Mouse (Mus musculus): Measurements from ENCODE around the gene 1700001O22Rik. TPM values are rescaled to one million over a fixed set of nuclear protein-coding genes. Genes with fewer than 3 reads are reported as not detected.
A peak's percentile ranks its signal among the peaks of the same experiment; 100 is the strongest.

The 1700001O22Rik gene
- polyA plus RNA-seq, 1 experiment from 2014 or later = 3.8 TPM

DNA sequence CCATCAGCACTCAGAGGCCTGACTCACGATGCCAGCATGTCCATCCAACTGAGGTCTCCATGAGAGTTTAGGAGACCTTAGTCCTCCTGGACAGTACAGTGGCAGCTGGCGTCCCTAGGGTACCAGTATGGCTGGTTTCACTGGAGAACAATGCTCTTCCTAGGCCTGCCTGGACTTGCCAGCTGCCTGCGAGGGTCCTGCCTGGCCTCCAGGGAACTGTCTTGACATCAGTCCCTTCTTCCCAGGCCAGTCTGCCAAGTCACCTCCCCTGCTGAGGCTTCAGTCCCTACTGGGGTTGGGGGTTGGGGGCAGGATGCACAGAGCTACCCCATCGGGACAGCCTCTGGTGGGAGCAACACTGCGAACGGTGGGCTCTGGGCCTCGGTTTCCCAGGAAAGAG is 11.4 kb downstream of the 1700001O22Rik start:
- H3K4me1 ChIP-seq = peaks cover 36% of the 10 kb centered on the region
- no peaks in the 10 kb centered on the region for H3K9me3 ChIP-seq (replicated peaks)
- H3K9ac ChIP-seq = 0 out of 2 replicates have a peak overlapping the region, but pooled peaks have one; percentile 38
- no peak for ATAC-seq
- no peaks in the 10 kb centered on the region for H3K36me3 ChIP-seq (ENCODE audit: poor library complexity, severe bottlenecking)
- no peak overlapping the region for H3K4me3 ChIP-seq
- no peak overlapping the region for H3K27ac ChIP-seq
- H3K27me3 ChIP-seq = no peaks in the 10 kb centered on the region
- 90% methylated on average over 7 of the region's 7 CpGs for WGBS
- H3K4me2 ChIP-seq = no peak overlapping the region

- Histone ChIP-seq H3K4me2 (0 out of 2 replicates have a peak overlapping the region, but pooled peaks have one; percentile 10), H3K27me3 (no peaks in the 10 kb centered on the region), H3K9me3 (replicated peaks) (no peaks in the 10 kb centered on the region), H3K36me3 (ENCODE audit: poor library complexity, severe bottlenecking) (no peaks in the 10 kb centered on the region), H3K4me1 (peaks cover 42% of the 10 kb centered on the region), H3K27ac (peak overlapping the region; percentile 76), H3K4me3 (no peak overlapping the region), H3K9ac (peak overlapping the region; percentile 43)
- ATAC-seq = no peak
- WGBS = 66% methylated on average over 4 of the region's 4 CpGs
Measured at GRCm38 (mm10) chr2:30787466-30787865, 16.0 kb downstream of the 1700001O22Rik start.

- ATAC-seq = peak; percentile 30
- no peaks in the 10 kb centered on the region for H3K27me3 ChIP-seq
- H3K36me3 ChIP-seq (ENCODE audit: poor library complexity, severe bottlenecking) = no peaks in the 10 kb centered on the region
- H3K4me3 ChIP-seq = peak overlapping the region; percentile 14
- H3K9me3 ChIP-seq (replicated peaks) = no peaks in the 10 kb centered on the region
- H3K27ac ChIP-seq = peak overlapping the region; percentile 45
- H3K9ac ChIP-seq = peak overlapping the region; percentile 52
- peak overlapping the region; percentile 50 for H3K4me2 ChIP-seq
- peaks cover 42% of the 10 kb centered on the region for H3K4me1 ChIP-seq
- 14% methylated on average over 40 of the region's 40 CpGs for WGBS
Measured at GRCm38 (mm10) chr2:30784078-30784994, 19.1 kb downstream of the 1700001O22Rik start.

GRCm38 (mm10) chr2:30783346-30783745 is 20.1 kb downstream of the 1700001O22Rik start:
- 1% methylated on average over 13 of the region's 13 CpGs for WGBS
- Histone ChIP-seq H3K9ac (peak overlapping the region; percentile 53; the same call in 1 of the 2 replicates), H3K27me3 (no peaks in the 10 kb centered on the region), H3K4me1 (peaks cover 42% of the 10 kb centered on the region), H3K27ac (peak overlapping the region; percentile 45; the same call in 1 of the 2 replicates), H3K36me3 (ENCODE audit: poor library complexity, severe bottlenecking) (no peaks in the 10 kb centered on the region), H3K4me3 (peak overlapping the region; percentile 17; the same call in 1 of the 2 replicates), H3K9me3 (replicated peaks) (no peaks in the 10 kb centered on the region), H3K4me2 (peak overlapping the region; percentile 50)
- peak; percentile 79 for ATAC-seq

DNA sequence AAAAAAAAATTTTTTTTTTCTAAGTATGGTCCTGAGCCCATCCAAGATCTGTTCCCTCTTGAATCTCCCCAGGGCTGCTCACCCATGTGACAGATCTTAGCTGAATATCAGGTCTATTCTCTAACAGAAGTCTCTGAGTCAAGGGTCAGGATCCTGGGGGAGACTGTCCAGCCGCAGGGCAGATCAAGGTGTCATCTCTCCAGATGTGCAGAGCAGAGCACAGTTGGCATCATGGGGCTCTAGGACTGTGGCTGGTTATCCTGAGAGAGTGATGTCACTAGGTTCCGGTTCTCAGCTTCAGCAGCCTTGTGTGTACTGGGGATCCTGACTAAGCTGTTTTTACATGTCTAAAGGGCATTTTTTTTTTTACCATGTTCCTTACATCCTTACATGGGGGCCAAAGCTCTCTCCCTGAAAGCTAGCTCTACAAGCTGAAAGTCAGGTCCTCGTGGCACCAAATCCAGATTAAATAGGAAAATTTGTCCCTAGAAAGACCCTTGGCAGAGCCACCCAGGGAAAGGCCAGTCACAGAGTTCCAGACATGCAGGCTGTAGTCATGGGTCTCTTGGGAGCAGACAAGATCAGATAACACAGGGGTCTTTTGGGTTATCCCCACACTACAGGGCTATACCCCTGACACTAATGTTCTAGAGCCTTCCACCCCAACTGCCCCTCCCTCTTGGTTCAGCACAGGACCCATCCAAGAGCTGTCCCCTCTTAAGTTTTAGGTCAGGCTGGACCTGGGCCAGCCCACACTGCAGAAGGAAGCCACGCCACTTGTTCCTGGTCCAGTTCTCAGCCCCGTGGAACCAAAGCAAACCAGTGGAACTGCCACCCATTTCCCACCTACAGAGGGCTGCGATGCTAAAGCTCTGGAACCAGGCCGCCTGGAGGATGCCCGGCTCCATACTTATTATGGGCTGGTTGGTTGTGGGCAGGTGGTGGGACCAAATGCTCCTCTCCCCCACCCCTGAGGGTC is 20.9 kb downstream of the 1700001O22Rik start:
- Histone ChIP-seq H3K4me2 (peak overlapping the region; percentile 50), H3K27ac (no peak overlapping the region; the same call in 1 of the 2 replicates)
- WGBS = 82% methylated on average over 8 of the region's 8 CpGs

GRCm38 (mm10) chr2:30779241-30779640 is 24.2 kb downstream of the 1700001O22Rik start:
- Histone ChIP-seq H3K36me3 (ENCODE audit: poor library complexity, severe bottlenecking) (no peaks in the 10 kb centered on the region), H3K9me3 (replicated peaks) (no peaks in the 10 kb centered on the region), H3K9ac (no peak overlapping the region), H3K4me3 (no peak overlapping the region), H3K4me1 (peaks cover 13% of the 10 kb centered on the region), H3K4me2 (no peak overlapping the region), H3K27ac (no peak overlapping the region), H3K27me3 (no peaks in the 10 kb centered on the region)
- ATAC-seq = no peak
- WGBS = 3% methylated on average over 5 of the region's 5 CpGs

More for the DNA sequence above, 20.9 kb downstream of the 1700001O22Rik start:
- ATAC-seq = peak; percentile 25; the same call in 1 of the 2 replicates
- Histone ChIP-seq H3K9me3 (replicated peaks) (no peaks in the 10 kb centered on the region), H3K4me1 (peaks cover 37% of the 10 kb centered on the region), H3K4me3 (0 out of 2 replicates have a peak overlapping the region, but pooled peaks have one; percentile 17), H3K36me3 (ENCODE audit: poor library complexity, severe bottlenecking) (no peaks in the 10 kb centered on the region), H3K27me3 (no peaks in the 10 kb centered on the region), H3K9ac (peak overlapping the region; percentile 53; the same call in 1 of the 2 replicates)

- H3K36me3 ChIP-seq (ENCODE audit: poor library complexity, severe bottlenecking) = no peaks in the 10 kb centered on the region
- H3K9me3 ChIP-seq (replicated peaks) = no peaks in the 10 kb centered on the region
- H3K27me3 ChIP-seq = no peaks in the 10 kb centered on the region
- H3K4me1 ChIP-seq = peaks cover 6% of the 10 kb centered on the region
- no peak for ATAC-seq
- no peak overlapping the region for H3K9ac ChIP-seq
- H3K4me3 ChIP-seq = no peak overlapping the region
- WGBS = 61% methylated on average over 4 of the region's 4 CpGs
- H3K4me2 ChIP-seq = no peak overlapping the region
- H3K27ac ChIP-seq = no peak overlapping the region
Measured at GRCm38 (mm10) chr2:30778235-30778634, 25.2 kb downstream of the 1700001O22Rik start.

GRCm38 (mm10) chr2:30777266-30777665 is 26.2 kb downstream of the 1700001O22Rik start:
- Histone ChIP-seq H3K27ac (no peak overlapping the region), H3K9me3 (replicated peaks) (no peaks in the 10 kb centered on the region), H3K27me3 (no peaks in the 10 kb centered on the region), H3K4me1 (peaks cover 11% of the 10 kb centered on the region), H3K36me3 (ENCODE audit: poor library complexity, severe bottlenecking) (no peaks in the 10 kb centered on the region), H3K9ac (no peak overlapping the region), H3K4me2 (no peak overlapping the region), H3K4me3 (no peak overlapping the region)
- 78% methylated on average over 3 of the region's 3 CpGs for WGBS
- no peak for ATAC-seq

DNA sequence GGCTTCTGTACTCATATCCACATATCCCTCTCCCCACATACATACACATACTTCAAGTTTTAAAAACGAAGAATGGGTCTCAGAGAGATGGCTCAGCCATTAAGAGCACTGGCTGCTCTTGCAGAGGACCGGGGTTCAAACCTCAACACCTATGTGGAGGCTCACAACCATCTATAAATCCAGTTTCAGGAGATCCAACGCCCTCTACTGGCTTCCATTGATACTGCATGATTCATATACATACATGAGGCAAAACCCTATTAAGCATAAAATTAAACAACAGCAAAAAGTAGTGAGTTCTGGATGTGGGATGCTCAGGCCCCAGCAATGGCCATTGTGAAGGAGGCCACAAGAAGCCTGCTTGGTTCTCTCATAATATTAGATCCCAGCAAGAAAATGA is 27.5 kb downstream of the 1700001O22Rik start:
- Histone ChIP-seq H3K9me3 (replicated peaks) (no peaks in the 10 kb centered on the region), H3K36me3 (ENCODE audit: poor library complexity, severe bottlenecking) (no peaks in the 10 kb centered on the region), H3K9ac (no peak overlapping the region), H3K4me1 (peaks cover 24% of the 10 kb centered on the region), H3K4me2 (no peak overlapping the region), H3K27ac (no peak overlapping the region), H3K4me3 (no peak overlapping the region), H3K27me3 (no peaks in the 10 kb centered on the region)
- ATAC-seq = no peak
- WGBS = 52% methylated on average over 3 of the region's 3 CpGs

GRCm38 (mm10) chr2:30773313-30774005 is 30.0 kb downstream of the 1700001O22Rik start:
- H3K4me3 ChIP-seq = no peak overlapping the region
- peaks cover 26% of the 10 kb centered on the region for H3K4me1 ChIP-seq
- H3K27me3 ChIP-seq = no peaks in the 10 kb centered on the region
- H3K9ac ChIP-seq = no peak overlapping the region
- peak overlapping the region; percentile 40; the same call in 1 of the 2 replicates for H3K27ac ChIP-seq
- H3K36me3 ChIP-seq (ENCODE audit: poor library complexity, severe bottlenecking) = no peaks in the 10 kb centered on the region
- H3K4me2 ChIP-seq = no peak overlapping the region
- 82% methylated on average over 8 of the region's 8 CpGs for WGBS
- H3K9me3 ChIP-seq (replicated peaks) = no peaks in the 10 kb centered on the region
- no peak for ATAC-seq

Measured in forebrain, embryonic 13.5 days (tissue).